Mouse (Mus musculus): Measurements from ENCODE around the gene Epor.
A peak's percentile ranks its signal among the peaks of the same experiment; 100 is the strongest.

The Epor gene

GRCm38 (mm10) chr9:21968883-21969282 lies 5.6 kb upstream of the Epor start:
- DNase-seq (ENCODE audit: low read depth, low spot score), result no peak

- no peak for DNase-seq (ENCODE audit: low read depth, low spot score)
Observed at GRCm38 (mm10) chr9:21962416-21963059, 768 bp downstream of the Epor start.

GRCm38 (mm10) chr9:21962010-21962409 lies 1.3 kb downstream of the Epor start:
- no peak for DNase-seq (ENCODE audit: low read depth, low spot score)

- DNase-seq (ENCODE audit: low read depth, low spot score), result no peak
Observed at GRCm38 (mm10) chr9:21961366-21961980, 1.8 kb downstream of the Epor start.

- no peak for DNase-seq (ENCODE audit: low read depth, low spot score)
Observed at GRCm38 (mm10) chr9:21960558-21961208, 2.6 kb downstream of the Epor start.

GRCm38 (mm10) chr9:21960135-21960534 lies 3.2 kb downstream of the Epor start:
- DNase-seq (ENCODE audit: low read depth, low spot score), result no peak

GRCm38 (mm10) chr9:21959244-21959643 lies 4.1 kb downstream of the Epor start:
- DNase-seq (ENCODE audit: low read depth, low spot score), result no peak

- DNase-seq (ENCODE audit: low read depth, low spot score), result no peak
Observed at GRCm38 (mm10) chr9:21958372-21958771, 4.9 kb downstream of the Epor start.

GRCm38 (mm10) chr9:21955570-21956281 lies 7.6 kb downstream of the Epor start, which contains the start of gene Swsap1:
Gene Swsap1, plus strand, starts transcription at chr9:21955755.
- peak; percentile 98 for DNase-seq (ENCODE audit: low read depth, low spot score)

GRCm38 (mm10) chr9:21955225-21955569 lies 8.1 kb downstream of the Epor start:
- no peak for DNase-seq (ENCODE audit: low read depth, low spot score)

GRCm38 (mm10) chr9:21954635-21955034 lies 8.7 kb downstream of the Epor start:
- DNase-seq (ENCODE audit: low read depth, low spot score), result no peak

- DNase-seq (ENCODE audit: low read depth, low spot score), result peak; percentile 75
Observed at GRCm38 (mm10) chr9:21953600-21953999, 9.7 kb downstream of the Epor start.

GRCm38 (mm10) chr9:21951977-21952376 lies 11.3 kb downstream of the Epor start:
- DNase-seq (ENCODE audit: low read depth, low spot score), result no peak

- DNase-seq (ENCODE audit: low read depth, low spot score), result no peak
Observed at GRCm38 (mm10) chr9:21950322-21950721, 13.0 kb downstream of the Epor start.

- DNase-seq (ENCODE audit: low read depth, low spot score), result no peak
Observed at GRCm38 (mm10) chr9:21948790-21949189, 14.5 kb downstream of the Epor start.

- DNase-seq (ENCODE audit: low read depth, low spot score), result no peak
Observed at GRCm38 (mm10) chr9:21948146-21948545, 15.2 kb downstream of the Epor start.

GRCm38 (mm10) chr9:21947540-21948130 lies 15.7 kb downstream of the Epor start:
- DNase-seq (ENCODE audit: low read depth, low spot score), result no peak

GRCm38 (mm10) chr9:21944267-21944666 lies 19.0 kb downstream of the Epor start:
- no peak for DNase-seq (ENCODE audit: low read depth, low spot score)

GRCm38 (mm10) chr9:21943638-21944037 lies 19.7 kb downstream of the Epor start:
- DNase-seq (ENCODE audit: low read depth, low spot score), result no peak

GRCm38 (mm10) chr9:21943046-21943445 lies 20.3 kb downstream of the Epor start:
- DNase-seq (ENCODE audit: low read depth, low spot score), result no peak

GRCm38 (mm10) chr9:21938234-21938855 lies 25.0 kb downstream of the Epor start:
- no peak for DNase-seq (ENCODE audit: low read depth, low spot score)
